Mouse (Mus musculus) spleen, adult 2 months (tissue): ENCODE data around the gene Fbln2. TPM values are rescaled to one million over a fixed set of nuclear protein-coding genes. Genes with fewer than 3 reads are reported as not detected.

ENCODE experiments used
- DNase-seq, 2 experiments: peaks; one replicate each; pipeline versions ENCODE4 v3.0.0 to v3.0.0-alpha.2; 2012 to 2021; ENCODE audit warnings: low spot score in 2 of 2, low read depth in 1 of 2
- H3K27ac ChIP-seq: fragments of 200-500 bp; 2 replicates; pipeline ENCODE4 v1.5.1; 2012; ENCODE audit warnings: low read length, inconsistent platforms; ENCODE audit not compliant: insufficient read depth
- H3K27me3 ChIP-seq: fragments of 200-500 bp; 2 replicates; pipeline ENCODE4 v1.6.1; 2012; ENCODE audit warnings: mild to moderate bottlenecking, moderate library complexity, low read length, inconsistent platforms; ENCODE audit not compliant: control insufficient read depth, insufficient read depth
- H3K36me3 ChIP-seq: fragments of 200-500 bp; 2 replicates; pipeline ENCODE4 v1.6.1; 2012; ENCODE audit warnings: mild to moderate bottlenecking, low read length, inconsistent platforms; ENCODE audit not compliant: control insufficient read depth, insufficient read depth
- H3K4me1 ChIP-seq: fragments of 200-500 bp; 2 replicates; pipeline ENCODE4 v1.6.1; 2011; ENCODE audit warnings: inconsistent platforms; ENCODE audit not compliant: control insufficient read depth, insufficient read depth, insufficient read length
- H3K4me3 ChIP-seq: fragments of 200-500 bp; 2 replicates; pipeline ENCODE4 v1.5.1; 2011; ENCODE audit warnings: mild to moderate bottlenecking, inconsistent platforms; ENCODE audit not compliant: insufficient read depth, insufficient read length; ENCODE audit errors: extremely low read depth
- CTCF ChIP-seq: fragments of 200-500 bp; IDR thresholded peaks from 2 replicates; pipeline ENCODE4 v1.5.1; 2011; ENCODE audit warnings: mild to moderate bottlenecking, inconsistent platforms; ENCODE audit not compliant: insufficient read depth, insufficient read length, insufficient replicate concordance; ENCODE audit errors: extremely low read depth
- POLR2A ChIP-seq: fragments of 200-500 bp; IDR thresholded peaks from 2 replicates; pipeline ENCODE4 v1.6.1; 2011; ENCODE audit warnings: low read depth, low read length, inconsistent platforms
- WGBS: fragments of 180-500 bp; shearing (Covaris S2); methylation state at CpG from one replicate; pipeline ENCODE4 v1.1.7; 2018; 5-methylcytosine and 5-hydroxymethylcytosine counted together
- polyA plus RNA-seq: library from polyadenylated mRNA; depleted of rRNA; stranded (reverse); fragments of >200 nt; gene quantifications from 2 replicates; pipeline ENCODE4 v1.2.3, GENCODE M21; 2012

The Fbln2 gene
- polyA plus RNA-seq, 1 experiment: 12.0 TPM

- no peaks in the 10 kb centered on the region for H3K36me3 ChIP-seq
- H3K27me3 ChIP-seq: no peaks in the 10 kb centered on the region
- no peaks in the 10 kb centered on the region for H3K4me1 ChIP-seq
- H3K4me3 ChIP-seq: no peak overlapping the region
- no peak overlapping the region for H3K27ac ChIP-seq
- WGBS: 34% methylated on average over 2 of the region's 2 CpGs
- DNase-seq: no peak
- TF ChIP-seq CTCF (no peak), POLR2A (no peak)
Observed at GRCm38 (mm10) chr6:91172381-91172780, 39.9 kb upstream of the Fbln2 start.

DNA sequence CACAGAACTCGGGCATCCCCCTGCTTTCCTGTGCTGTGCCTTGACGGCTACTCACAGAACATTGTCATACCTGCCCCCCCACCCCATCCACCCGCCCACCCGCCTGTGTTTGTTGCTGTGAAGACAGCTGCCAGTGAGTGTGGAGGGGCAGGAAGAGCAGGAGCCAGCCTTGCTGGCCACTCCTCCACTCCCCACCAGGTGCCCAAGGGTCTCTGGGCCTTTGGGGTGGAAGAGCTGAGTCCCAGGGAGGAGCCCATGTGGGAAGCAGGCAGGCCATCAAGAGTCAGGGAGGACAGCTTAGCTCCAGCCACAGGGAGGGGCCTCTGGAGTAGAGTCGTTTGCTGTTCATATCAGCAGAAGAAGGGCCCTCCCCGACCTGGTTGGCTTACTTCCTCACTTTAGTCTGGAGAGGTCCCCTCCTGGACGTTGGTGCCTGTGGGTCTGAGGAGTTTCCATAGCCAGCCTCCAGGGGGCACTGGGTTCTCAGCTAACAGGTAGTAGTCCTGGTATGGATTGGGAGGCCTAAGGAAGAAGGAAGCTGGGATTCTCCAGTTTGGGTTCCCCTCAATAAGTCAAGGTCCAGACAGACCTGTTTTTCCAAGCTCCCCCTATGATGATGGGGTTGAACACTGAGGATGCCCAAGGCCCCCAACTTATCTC lies 38.9 kb upstream of the Fbln2 start:
- TF ChIP-seq CTCF (no peak), POLR2A (no peak)
- DNase-seq: no peak
- H3K27me3 ChIP-seq: no peaks in the 10 kb centered on the region

DNA sequence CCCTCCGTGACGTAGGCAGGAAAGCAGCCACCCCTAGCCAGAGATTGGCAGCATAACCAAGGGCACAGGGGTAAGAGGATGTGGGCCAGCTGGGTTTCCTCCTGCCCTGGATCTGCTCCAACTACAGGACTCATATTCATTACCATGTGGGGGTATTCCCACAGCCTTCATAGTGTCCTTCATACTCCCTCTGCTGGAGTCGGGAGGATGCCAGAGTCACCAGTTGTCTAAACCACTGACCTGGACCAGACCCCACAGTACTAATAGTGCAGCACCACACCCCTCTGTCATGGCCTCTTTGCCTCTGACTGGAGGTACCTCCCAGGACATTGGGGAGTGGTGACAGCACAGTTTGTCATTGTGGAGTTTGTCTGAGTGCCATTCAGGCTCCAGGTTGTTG lies 38.0 kb upstream of the Fbln2 start:
- Histone ChIP-seq H3K4me1 (no peaks in the 10 kb centered on the region), H3K36me3 (no peaks in the 10 kb centered on the region), H3K27ac (no peak overlapping the region), H3K4me3 (no peak overlapping the region), H3K27me3 (no peaks in the 10 kb centered on the region)
- DNase-seq: no peak
- WGBS: 79% methylated on average over 3 of the region's 3 CpGs
- TF ChIP-seq CTCF: no peak
- TF ChIP-seq POLR2A: no peak

More for the DNA sequence above, 38.9 kb upstream of the Fbln2 start:
- 53% methylated on average over 7 of the region's 7 CpGs for WGBS
- no peak overlapping the region for H3K27ac ChIP-seq
- H3K4me3 ChIP-seq: no peak overlapping the region
- no peaks in the 10 kb centered on the region for H3K36me3 ChIP-seq
- no peaks in the 10 kb centered on the region for H3K4me1 ChIP-seq

DNA sequence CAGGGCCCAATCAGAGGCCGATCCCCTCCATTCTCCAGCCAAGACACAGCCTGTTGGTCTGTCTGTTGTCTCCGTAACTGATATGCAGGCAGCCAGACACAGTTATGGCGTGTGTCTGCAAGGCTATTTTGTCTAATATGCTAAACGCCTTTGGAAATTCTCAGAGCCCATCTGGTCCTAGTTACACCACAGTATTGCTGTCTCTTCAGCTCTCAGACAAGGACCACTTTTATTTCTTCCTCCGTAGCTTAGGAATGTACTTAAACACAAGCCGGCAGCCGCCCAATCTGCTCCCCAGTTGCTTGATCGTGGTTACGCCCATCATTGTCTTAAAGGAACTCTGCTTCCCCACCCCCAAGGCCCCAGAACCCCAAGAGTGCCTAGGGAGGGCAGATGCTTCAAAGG lies 31.5 kb upstream of the Fbln2 start:
- 75% methylated on average over 9 of the region's 9 CpGs for WGBS
- H3K4me1 ChIP-seq: no peaks in the 10 kb centered on the region
- H3K27ac ChIP-seq: no peak overlapping the region
- DNase-seq: no peak
- TF ChIP-seq POLR2A (no peak), CTCF (no peak)
- H3K36me3 ChIP-seq: no peaks in the 10 kb centered on the region
- H3K27me3 ChIP-seq: no peaks in the 10 kb centered on the region
- H3K4me3 ChIP-seq: no peak overlapping the region

GRCm38 (mm10) chr6:91181320-91181719 lies 30.9 kb upstream of the Fbln2 start:
- no peak overlapping the region for H3K4me3 ChIP-seq
- no peak for TF ChIP-seq CTCF
- TF ChIP-seq POLR2A: no peak
- no peak overlapping the region for H3K27ac ChIP-seq
- WGBS: 82% methylated on average over 2 of the region's 2 CpGs
- H3K4me1 ChIP-seq: no peaks in the 10 kb centered on the region
- no peaks in the 10 kb centered on the region for H3K36me3 ChIP-seq
- H3K27me3 ChIP-seq: no peaks in the 10 kb centered on the region
- no peak for DNase-seq

- Histone ChIP-seq H3K36me3 (no peaks in the 10 kb centered on the region), H3K27me3 (no peaks in the 10 kb centered on the region), H3K27ac (no peak overlapping the region), H3K4me1 (no peaks in the 10 kb centered on the region), H3K4me3 (no peak overlapping the region)
- no peak for DNase-seq
- TF ChIP-seq CTCF (no peak), POLR2A (no peak)
- WGBS: 80% methylated on average over 4 of the region's 4 CpGs
Observed at GRCm38 (mm10) chr6:91182075-91182490, 30.2 kb upstream of the Fbln2 start.

DNA sequence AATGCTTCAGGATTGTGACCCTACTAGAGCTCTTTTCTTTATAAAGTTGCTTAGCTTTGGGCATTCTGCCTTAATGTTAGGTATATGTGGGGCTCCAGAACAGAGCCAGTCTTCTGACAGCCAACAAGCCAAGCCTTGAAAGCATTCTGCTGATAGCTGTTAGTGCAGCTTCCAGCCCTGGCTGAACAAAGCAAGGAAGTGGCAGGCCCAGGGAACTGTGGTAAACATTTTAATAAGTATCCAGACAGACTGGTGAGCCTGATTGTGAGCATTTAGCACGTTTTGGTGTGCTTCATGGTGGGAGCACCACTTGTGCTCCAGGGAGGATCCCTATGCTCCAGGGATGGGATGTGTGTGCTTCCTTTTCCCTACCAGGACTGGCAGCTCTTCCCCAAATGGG lies 29.2 kb upstream of the Fbln2 start:
- H3K27me3 ChIP-seq: no peaks in the 10 kb centered on the region
- no peaks in the 10 kb centered on the region for H3K36me3 ChIP-seq
- 15% methylated on average over 1 of the region's 1 CpGs for WGBS
- TF ChIP-seq CTCF: no peak
- no peak for TF ChIP-seq POLR2A
- H3K27ac ChIP-seq: no peak overlapping the region
- DNase-seq: no peak
- H3K4me1 ChIP-seq: no peaks in the 10 kb centered on the region
- no peak overlapping the region for H3K4me3 ChIP-seq

- WGBS: 71% methylated on average over 2 of the region's 2 CpGs
- Histone ChIP-seq H3K4me3 (no peak overlapping the region), H3K4me1 (no peaks in the 10 kb centered on the region), H3K27ac (no peak overlapping the region), H3K36me3 (no peaks in the 10 kb centered on the region), H3K27me3 (no peaks in the 10 kb centered on the region)
- no peak for DNase-seq
- no peak for TF ChIP-seq POLR2A
- no peak for TF ChIP-seq CTCF
Observed at GRCm38 (mm10) chr6:91183980-91184379, 28.3 kb upstream of the Fbln2 start.
